Mouse (Mus musculus) MEL (cell line): Measurements from ENCODE around the gene Dennd4a. TPM values are rescaled to one million over a fixed set of nuclear protein-coding genes. Genes with fewer than 3 reads are reported as not detected.

Experiments used
- DNase-seq: peaks from one replicate; pipeline ENCODE4 v3.0.0; 2011; ENCODE audit warnings: low read depth, low spot score
- H3K27ac ChIP-seq: 2 replicates; pipeline ENCODE4 v1.5.1; 2012; ENCODE audit warnings: low read depth, mild to moderate bottlenecking, control low read depth, low read length, moderate library complexity; ENCODE audit not compliant: control insufficient read depth
- H3K27me3 ChIP-seq, 2 experiments: fragments of 150-350 bp in 1 of 2; sonication (generic) in 1 of 2; 2 replicates each; pipeline ENCODE4 v1.6.1; 2012; ENCODE audit warnings: low read length in 2 of 2, mild to moderate bottlenecking in 2 of 2, improper control_type of control experiment in 1 of 2, moderate library complexity in 1 of 2; ENCODE audit not compliant: insufficient read depth in 2 of 2, control insufficient read depth in 1 of 2
- H3K36me3 ChIP-seq, 2 experiments: 2 replicates each; pipeline ENCODE4 v1.6.1; 2012 to 2014; ENCODE audit warnings: low read length in 2 of 2, improper control_type of control experiment in 1 of 2, inconsistent platforms in 1 of 2, mild to moderate bottlenecking in 1 of 2; ENCODE audit not compliant: insufficient read depth in 2 of 2, control insufficient read depth in 1 of 2
- H3K4me1 ChIP-seq, 2 experiments: fragments of 150-350 bp in 1 of 2; sonication (generic) in 1 of 2; 2 replicates each; pipeline ENCODE4 v1.6.1; 2012; ENCODE audit warnings: low read length in 2 of 2, improper control_type of control experiment in 1 of 2, mild to moderate bottlenecking in 1 of 2; ENCODE audit not compliant: insufficient read depth in 2 of 2, control insufficient read depth in 1 of 2
- H3K4me3 ChIP-seq, 2 experiments: fragments of 150-350 bp in 1 of 2; sonication (generic) in 1 of 2; 2 replicates each; pipeline ENCODE4 v1.5.1; 2012; ENCODE audit warnings: low read depth in 2 of 2, low read length in 2 of 2, mild to moderate bottlenecking in 2 of 2, moderate library complexity in 2 of 2, control low read depth in 1 of 2, improper control_type of control experiment in 1 of 2; ENCODE audit not compliant: control insufficient read depth in 1 of 2, insufficient read depth in 1 of 2
- H3K79me2 ChIP-seq: 2 replicates; pipeline ENCODE4 v1.6.1; 2012; ENCODE audit warnings: mild to moderate bottlenecking, low read length, moderate library complexity; ENCODE audit not compliant: control insufficient read depth, poor library complexity, insufficient read depth
- H3K9ac ChIP-seq: 2 replicates; pipeline ENCODE4 v1.6.1; 2012; ENCODE audit warnings: low read depth, mild to moderate bottlenecking, control low read depth, low read length, moderate library complexity; ENCODE audit not compliant: control insufficient read depth, poor library complexity, severe bottlenecking
- H3K9me3 ChIP-seq: fragments of 150-350 bp; sonication (generic); replicated peaks from 2 replicates; pipeline ENCODE4 v1.6.1; 2012; ENCODE audit warnings: mild to moderate bottlenecking, low read length, improper control_type of control experiment, moderate library complexity; ENCODE audit not compliant: insufficient read depth
- BHLHE40 ChIP-seq: IDR thresholded peaks from 2 replicates; pipeline ENCODE4 v1.6.1; 2012; ENCODE audit warnings: low read depth, mild to moderate bottlenecking, inconsistent platforms, low read length, improper control_type of control experiment, borderline replicate concordance
- CHD1 ChIP-seq: IDR thresholded peaks from 2 replicates; pipeline ENCODE4 v1.6.1; 2012; ENCODE audit warnings: low read depth, mild to moderate bottlenecking, inconsistent platforms, low read length, improper control_type of control experiment
- CTCF ChIP-seq, 3 experiments: IDR thresholded peaks in 2 of 3; conservative IDR thresholded peaks in 1 of 3; 2 replicates each; pipeline ENCODE4 v1.5.1; 2011 to 2012; ENCODE audit warnings: low read length in 3 of 3, low read depth in 2 of 3, mild to moderate bottlenecking in 2 of 3, improper control_type of control experiment in 1 of 3, inconsistent platforms in 1 of 3, mixed read lengths in 1 of 3, moderate library complexity in 1 of 3; ENCODE audit not compliant: control insufficient read depth in 1 of 3, insufficient read depth in 1 of 3, poor library complexity in 1 of 3, severe bottlenecking in 1 of 3
- E2F4 ChIP-seq: IDR thresholded peaks from 2 replicates; pipeline ENCODE4 v1.6.1; 2011; ENCODE audit warnings: low read depth, low read length, improper control_type of control experiment, borderline replicate concordance
- ELF1 ChIP-seq: IDR thresholded peaks from 2 replicates; pipeline ENCODE4 v1.6.1; 2014; ENCODE audit warnings: low read depth, mild to moderate bottlenecking, inconsistent platforms, low read length, improper control_type of control experiment, moderate library complexity
- EP300 ChIP-seq, 2 experiments: IDR thresholded peaks; 2 replicates each; pipeline ENCODE4 v1.6.1; 2011; ENCODE audit warnings: improper control_type of control experiment in 2 of 2, low read length in 2 of 2, low read depth in 1 of 2, mild to moderate bottlenecking in 1 of 2
- GABPA ChIP-seq: IDR thresholded peaks from 2 replicates; pipeline ENCODE4 v1.6.1; 2012; ENCODE audit warnings: low read depth, mild to moderate bottlenecking, inconsistent platforms, low read length, improper control_type of control experiment, moderate library complexity
- GATA1 ChIP-seq: IDR thresholded peaks from 2 replicates; pipeline ENCODE4 v1.6.1; 2011; ENCODE audit warnings: low read depth, low read length, improper control_type of control experiment
- JUND ChIP-seq: IDR thresholded peaks from 2 replicates; pipeline ENCODE4 v1.6.1; 2011; ENCODE audit warnings: low read depth, mild to moderate bottlenecking, improper control_type of control experiment, low read length
- MAFK ChIP-seq: IDR thresholded peaks from 2 replicates; pipeline ENCODE4 v1.6.1; 2011; ENCODE audit warnings: low read depth, mild to moderate bottlenecking, low read length, improper control_type of control experiment, borderline replicate concordance
- MAX ChIP-seq: IDR thresholded peaks from 2 replicates; pipeline ENCODE4 v1.6.1; 2011; ENCODE audit warnings: low read length, improper control_type of control experiment
- MAZ ChIP-seq: IDR thresholded peaks from 2 replicates; pipeline ENCODE4 v1.6.1; 2012; ENCODE audit warnings: low read depth, mild to moderate bottlenecking, inconsistent platforms, low read length, improper control_type of control experiment
- MEF2A ChIP-seq: IDR thresholded peaks from 2 replicates; pipeline ENCODE4 v1.6.1; 2014; ENCODE audit warnings: low read depth, mild to moderate bottlenecking, inconsistent platforms, low read length, improper control_type of control experiment; ENCODE audit not compliant: poor library complexity, insufficient replicate concordance, severe bottlenecking; ENCODE audit errors: extremely low read depth
- MXI1 ChIP-seq: IDR thresholded peaks from 2 replicates; pipeline ENCODE4 v1.6.1; 2011; ENCODE audit warnings: mild to moderate bottlenecking, low read depth, low read length, improper control_type of control experiment
- MYB ChIP-seq: IDR thresholded peaks from 2 replicates; pipeline ENCODE4 v1.6.1; 2011; ENCODE audit warnings: mild to moderate bottlenecking, low read depth, low read length, improper control_type of control experiment
- MYC ChIP-seq: IDR thresholded peaks from 2 replicates; pipeline ENCODE4 v1.6.1; 2011; ENCODE audit warnings: low read depth, mild to moderate bottlenecking, low read length, improper control_type of control experiment, moderate library complexity
- NELFE ChIP-seq: IDR thresholded peaks from 2 replicates; pipeline ENCODE4 v1.6.1; 2011; ENCODE audit warnings: low read depth, low read length, improper control_type of control experiment
- NRF1 ChIP-seq: IDR thresholded peaks from 2 replicates; pipeline ENCODE4 v1.6.1; 2014; ENCODE audit warnings: low read depth, mild to moderate bottlenecking, inconsistent platforms, low read length, improper control_type of control experiment, moderate library complexity; ENCODE audit not compliant: poor library complexity, insufficient read depth, severe bottlenecking
- POLR2AphosphoS5 ChIP-seq: IDR thresholded peaks from 2 replicates; pipeline ENCODE4 v1.6.1; 2012; ENCODE audit warnings: low read depth, borderline replicate concordance, mild to moderate bottlenecking, inconsistent platforms, low read length, moderate library complexity, mixed read lengths
- RAD21 ChIP-seq: IDR thresholded peaks from 2 replicates; pipeline ENCODE4 v1.6.1; 2011; ENCODE audit warnings: mild to moderate bottlenecking, low read depth, low read length, improper control_type of control experiment
- RCOR1 ChIP-seq: IDR thresholded peaks from 2 replicates; pipeline ENCODE4 v1.6.1; 2012; ENCODE audit warnings: low read depth, mild to moderate bottlenecking, inconsistent platforms, low read length, improper control_type of control experiment
- SMC3 ChIP-seq: IDR thresholded peaks from 2 replicates; pipeline ENCODE4 v1.6.1; 2011; ENCODE audit warnings: low read depth, low read length, improper control_type of control experiment
- TAL1 ChIP-seq: IDR thresholded peaks from 2 replicates; pipeline ENCODE4 v1.6.1; 2012; ENCODE audit warnings: mild to moderate bottlenecking, inconsistent platforms, low read length, moderate library complexity, mixed read lengths
- TBP ChIP-seq: IDR thresholded peaks from 2 replicates; pipeline ENCODE4 v1.8.0; 2011; ENCODE audit warnings: low read depth, low read length, improper control_type of control experiment
- TCF12 ChIP-seq: IDR thresholded peaks from 2 replicates; pipeline ENCODE4 v1.6.1; 2014; ENCODE audit warnings: low read depth, mild to moderate bottlenecking, inconsistent platforms, low read length, improper control_type of control experiment, moderate library complexity
- UBTF ChIP-seq: IDR thresholded peaks from 2 replicates; pipeline ENCODE4 v1.6.1; 2012; ENCODE audit warnings: low read depth, mild to moderate bottlenecking, inconsistent platforms, low read length, improper control_type of control experiment, moderate library complexity, borderline replicate concordance; ENCODE audit not compliant: insufficient read depth
- USF1 ChIP-seq: IDR thresholded peaks from 2 replicates; pipeline ENCODE4 v1.6.1; 2014; ENCODE audit warnings: low read depth, mild to moderate bottlenecking, inconsistent platforms, low read length, improper control_type of control experiment, moderate library complexity
- USF2 ChIP-seq, 2 experiments: IDR thresholded peaks; 2 replicates each; pipeline ENCODE4 v1.6.1; 2011 to 2012; ENCODE audit warnings: improper control_type of control experiment in 2 of 2, low read length in 2 of 2, borderline replicate concordance in 1 of 2, inconsistent platforms in 1 of 2, low read depth in 1 of 2, mild to moderate bottlenecking in 1 of 2; ENCODE audit not compliant: insufficient read depth in 1 of 2
- ZC3H11A ChIP-seq: IDR thresholded peaks from 2 replicates; pipeline ENCODE4 v1.6.1; 2012; ENCODE audit warnings: low read depth, mild to moderate bottlenecking, inconsistent platforms, low read length, improper control_type of control experiment
- ZMIZ1 ChIP-seq: IDR thresholded peaks from 2 replicates; pipeline ENCODE4 v1.6.1; 2012; ENCODE audit warnings: low read depth, mild to moderate bottlenecking, inconsistent platforms, low read length, improper control_type of control experiment, moderate library complexity
- ZNF384 ChIP-seq: IDR thresholded peaks from 2 replicates; pipeline ENCODE4 v1.6.1; 2012; ENCODE audit warnings: low read depth, mild to moderate bottlenecking, inconsistent platforms, low read length, improper control_type of control experiment
- polyA plus RNA-seq, 2 experiments: library from polyadenylated mRNA; stranded (reverse) in 1 of 2; unstranded in 1 of 2; fragments of >175 nt in 1 of 2; fragments of >200 nt in 1 of 2; gene quantifications; 2 replicates each; pipeline versions ENCODE4 v1.2.1 to v1.2.4; 2012; ENCODE audit warnings: low replicate concordance in 2 of 2, low read depth in 1 of 2; ENCODE audit not compliant: insufficient read length in 2 of 2, insufficient read depth in 1 of 2, missing spikeins in 1 of 2
- total RNA-seq: library from RNA; depleted of rRNA; stranded (reverse); fragments of 300-350 nt; gene quantifications from 2 replicates; pipeline ENCODE4 v1.2.3, GENCODE M21; 2012

Dennd4a gene
- total and polyA plus RNA-seq, 3 experiments, result 7.7 to 74.8 (median 24.9) TPM

DNA sequence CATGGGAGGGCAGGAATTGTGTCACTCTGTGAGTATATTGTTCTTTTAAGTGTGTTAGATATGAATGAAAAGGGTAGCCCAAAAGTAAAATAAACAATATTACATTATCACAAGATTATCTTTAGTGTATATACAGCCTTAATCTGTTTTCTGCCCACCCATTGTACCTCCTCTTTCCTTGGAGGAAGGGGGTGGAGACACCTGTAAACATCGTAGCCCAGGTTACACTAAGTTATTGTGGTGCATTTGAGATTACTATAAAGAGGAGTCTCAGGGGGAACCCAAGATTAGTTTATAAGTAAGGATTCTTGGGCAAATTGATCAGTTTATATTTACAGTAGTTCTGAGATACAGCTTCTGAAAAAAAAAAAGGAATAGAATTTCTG lies 1.3 kb downstream of the Dennd4a start:
- no peak for TF ChIP-seq MYC
- 0 out of 2 replicates have a peak, but pooled peaks have one; percentile 29 for TF ChIP-seq GATA1
- TF ChIP-seq ZC3H11A, result no peak
- peak overlapping the region; percentile 92 to 93 for H3K4me3 ChIP-seq
- no peaks in the 10 kb centered on the region for H3K27me3 ChIP-seq
- no peaks in the 10 kb centered on the region for H3K9me3 ChIP-seq
- H3K4me1 ChIP-seq, result peaks cover 13 to 34% of the 10 kb centered on the region in 2 experiments
- peak overlapping the region; percentile 63 for H3K27ac ChIP-seq
- DNase-seq, result no peak
- peaks cover 42% of the 10 kb centered on the region for H3K79me2 ChIP-seq
- peak overlapping the region; percentile 93 for H3K9ac ChIP-seq
- peaks cover 0 to 36% of the 10 kb centered on the region in 2 experiments; a peak in 2 of 4 replicates for H3K36me3 ChIP-seq

DNA sequence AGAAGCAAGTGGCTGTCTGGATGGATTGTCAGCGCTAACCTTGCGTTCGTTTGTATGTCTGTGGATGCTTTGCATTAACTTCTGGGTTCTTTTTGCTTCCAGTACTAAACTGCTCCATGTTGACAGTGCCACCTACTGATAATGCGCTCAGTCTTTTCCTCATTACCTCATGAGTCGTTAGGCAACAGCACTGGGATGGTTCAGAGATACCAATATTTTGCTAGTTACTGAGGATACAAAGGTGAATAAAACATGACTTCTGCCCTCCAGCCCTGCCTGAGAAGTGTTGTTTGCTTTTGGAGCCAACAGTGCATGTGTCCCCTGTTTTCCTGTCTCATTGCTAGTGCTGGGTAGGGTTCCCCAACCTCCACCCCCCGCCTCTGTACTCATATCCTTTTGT lies 3.1 kb downstream of the Dennd4a start:
- no peaks in the 10 kb centered on the region for H3K9me3 ChIP-seq
- peaks cover 46% of the 10 kb centered on the region for H3K79me2 ChIP-seq
- H3K27me3 ChIP-seq, result no peaks in the 10 kb centered on the region
- no peak overlapping the region for H3K9ac ChIP-seq
- H3K36me3 ChIP-seq, result peaks cover 0 to 43% of the 10 kb centered on the region in 2 experiments; a peak in 2 of 4 replicates
- no peak for DNase-seq
- H3K4me1 ChIP-seq, result peaks cover 12 to 45% of the 10 kb centered on the region in 2 experiments
- no peak overlapping the region for H3K4me3 ChIP-seq
- no peak overlapping the region for H3K27ac ChIP-seq
- no peak for TF ChIP-seq MYB
- no peak for TF ChIP-seq MAX
- TF ChIP-seq JUND, result no peak
- TF ChIP-seq MAFK, result no peak
- no peak for TF ChIP-seq NELFE
- peak; percentile 27 for TF ChIP-seq RAD21
- TF ChIP-seq TCF12, result 0 out of 2 replicates have a peak, but pooled peaks have one; percentile 11
- no peak for TF ChIP-seq MXI1
- TF ChIP-seq BHLHE40, result no peak
- TF ChIP-seq GABPA, result no peak
- no peak for TF ChIP-seq GATA1
- no peak for TF ChIP-seq MEF2A
- TF ChIP-seq UBTF, result no peak
- TF ChIP-seq ZC3H11A, result peak; percentile 19; the same call in 1 of the 2 replicates
- no peak for TF ChIP-seq EP300 (IDR thresholded peaks at IDR 0.05; ENCODE audit: low read depth in 1 of 2, low read length in 2 of 2)
- TF ChIP-seq RCOR1, result no peak
- no peak for TF ChIP-seq ELF1
- TF ChIP-seq CTCF (IDR thresholded peaks at IDR 0.05 in 2 of 3, conservative IDR thresholded peaks at IDR 0.05 in 1 of 3; ENCODE audit: control insufficient read depth in 1 of 3, insufficient read depth in 1 of 3, low read depth in 2 of 3, low read length in 3 of 3, poor library complexity in 1 of 3, severe bottlenecking in 1 of 3), result peak in 2 of 3 experiments; percentile 1 to 40; a peak in 2 of 6 replicates
- TF ChIP-seq USF2 (IDR thresholded peaks at IDR 0.05; ENCODE audit: borderline replicate concordance in 1 of 2, insufficient read depth in 1 of 2, low read depth in 1 of 2, low read length in 2 of 2), result no peak
- TF ChIP-seq POLR2AphosphoS5, result no peak
- TF ChIP-seq TBP, result no peak
- no peak for TF ChIP-seq NRF1
- no peak for TF ChIP-seq ZMIZ1
- TF ChIP-seq ZNF384, result no peak
- TF ChIP-seq E2F4, result no peak
- peak; percentile 24 for TF ChIP-seq SMC3
- TF ChIP-seq USF1, result no peak
- TF ChIP-seq MAZ, result no peak
- no peak for TF ChIP-seq TAL1
- TF ChIP-seq CHD1, result no peak
